Comparison of ENCODE assay signal across 8 mouse cellular contexts in the genomic region with DNA sequence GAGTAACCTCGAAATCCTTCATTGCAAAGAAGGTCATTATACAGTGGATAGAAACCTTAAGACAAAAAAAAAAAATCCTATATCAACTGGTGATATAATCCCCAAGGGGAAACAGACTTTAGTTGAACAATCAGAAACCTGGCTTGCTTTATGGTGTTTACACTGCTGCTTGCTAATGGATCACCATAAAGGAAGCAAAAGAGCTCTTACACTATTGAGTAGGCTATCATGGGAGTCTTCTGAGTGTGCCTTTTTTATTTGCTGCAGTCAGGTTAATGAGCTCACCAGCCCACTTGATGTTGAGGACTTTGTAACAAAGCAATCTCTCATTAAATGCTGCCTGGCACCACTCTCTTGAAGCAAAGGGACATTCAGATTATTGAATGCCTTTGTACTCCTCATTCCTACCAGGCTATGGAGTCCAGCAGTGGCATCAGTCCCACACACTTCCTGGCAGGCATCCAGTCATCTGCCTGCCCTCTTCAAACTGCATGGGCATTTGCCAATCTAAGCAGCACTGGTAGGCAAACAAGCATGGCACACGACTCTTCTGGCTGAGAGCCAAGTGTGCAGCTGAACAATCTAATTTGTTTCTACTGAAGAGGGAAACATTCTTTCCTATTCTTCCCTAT.
DNase-seq lines count a peak whose midpoint lies in the region; ATAC-seq and TF ChIP-seq lines count a peak whose summit lies in the region.

No protein-coding gene starts in this region.

- no peak overlapping the region for H3K27ac ChIP-seq in heart, embryonic 13.5 days (replicated peaks)
- H3K27ac ChIP-seq in layer of hippocampus, adult 2 months = no peak overlapping the region

- peak; percentile 87 for ATAC-seq in cerebellum, adult (ENCODE audit: insufficient number of reproducible peaks, low FRiP score, low TSS enrichment)
- ATAC-seq in heart, embryonic 13.5 days (ENCODE audit: extremely low read depth, insufficient number of reproducible peaks, low FRiP score, low TSS enrichment) = peak; percentile 46; the same call in 1 of the 2 replicates

- no peak overlapping the region for H3K4me3 ChIP-seq in heart, embryonic 13.5 days
- H3K4me3 ChIP-seq in layer of hippocampus, adult 2 months = no peak overlapping the region

- peak; percentile 2 for DNase-seq in NIH3T3 (ENCODE audit: low read depth)
- DNase-seq in layer of hippocampus, adult 2 months (ENCODE audit: low spot score in 2 of 2) = peak; percentile 63 to 75
- DNase-seq in lung, postnatal 36 days = peak; percentile 27
- peak; percentile 68 for DNase-seq in right cerebral cortex, postnatal 4 days
- DNase-seq in embryo, embryonic 9.5 days (ENCODE audit: extremely low spot score) = no peak
- no peak for DNase-seq in thymus, postnatal 4 days

- 33% methylated on average over 2 of the region's 2 CpGs for WGBS in heart, embryonic 13.5 days

- H3K9ac ChIP-seq in heart, embryonic 13.5 days = no peak overlapping the region

- no peak for TF ChIP-seq CTCF in layer of hippocampus, adult 2 months (conservative IDR thresholded peaks at IDR 0.05)

- no peak overlapping the region for H3K4me2 ChIP-seq in heart, embryonic 13.5 days

- peaks cover 16% of the 10 kb centered on the region for H3K4me1 ChIP-seq in heart, embryonic 13.5 days

- no peaks in the 10 kb centered on the region for H3K36me3 ChIP-seq in heart, embryonic 13.5 days

- H3K27me3 ChIP-seq in heart, embryonic 13.5 days (replicated peaks) = no peaks in the 10 kb centered on the region

- H3K9me3 ChIP-seq in heart, embryonic 13.5 days = no peaks in the 10 kb centered on the region

Comparison
In these comparisons a context has a peak if more than half of its experiments do, and no peak if none do; other contexts are left out.
1. DNase-seq: peak in NIH3T3 (single experiment), layer of hippocampus, adult 2 months (2 of 2), lung, postnatal 36 days (single experiment) and right cerebral cortex, postnatal 4 days (single experiment); none in embryo, embryonic 9.5 days (single experiment) and thymus, postnatal 4 days (single experiment).